Mouse (Mus musculus) olfactory bulb, adult 2 months (tissue): Measurements from ENCODE around the gene Kdsr. TPM values are rescaled to one million over a fixed set of nuclear protein-coding genes. Genes with fewer than 3 reads are reported as not detected.

Experiments used
- H3K27ac ChIP-seq: fragments of 200-500 bp; 2 replicates; pipeline ENCODE4 v1.5.1; 2012; ENCODE audit warnings: low read depth, low read length; ENCODE audit not compliant: insufficient read depth
- H3K4me1 ChIP-seq: fragments of 200-500 bp; 2 replicates; pipeline ENCODE4 v1.6.1; 2012; ENCODE audit warnings: low read length; ENCODE audit not compliant: control insufficient read depth, insufficient read depth
- H3K4me3 ChIP-seq: fragments of 200-500 bp; 2 replicates; pipeline ENCODE4 v1.5.1; 2012; ENCODE audit warnings: mild to moderate bottlenecking, low read depth, low read length, moderate library complexity; ENCODE audit not compliant: insufficient read depth
- CTCF ChIP-seq: fragments of 200-500 bp; IDR thresholded peaks from 2 replicates; pipeline ENCODE4 v1.5.1; 2012; ENCODE audit warnings: low read depth, mild to moderate bottlenecking, low read length, moderate library complexity; ENCODE audit not compliant: insufficient read depth
- POLR2A ChIP-seq: fragments of 200-500 bp; IDR thresholded peaks from 2 replicates; pipeline ENCODE4 v1.6.1; 2012; ENCODE audit warnings: mild to moderate bottlenecking, low read depth, low read length, moderate library complexity; ENCODE audit not compliant: insufficient read depth
- WGBS: fragments of 180-500 bp; shearing (Covaris S2); methylation state at CpG from one replicate; pipeline ENCODE4 v1.1.7; 2018; 5-methylcytosine and 5-hydroxymethylcytosine counted together
- polyA plus RNA-seq: library from polyadenylated mRNA; stranded (reverse); fragments of >200 nt; gene quantifications from 2 replicates; pipeline ENCODE4 v1.2.4, GENCODE M21; 2012; ENCODE audit warnings: low replicate concordance; ENCODE audit not compliant: missing spikeins, insufficient read depth, insufficient read length

Kdsr gene
- polyA plus RNA-seq, 1 experiment: not detected

- 22% methylated on average over 7 of the region's 7 CpGs for WGBS
- H3K4me3 ChIP-seq: no peak overlapping the region
- H3K27ac ChIP-seq: no peak overlapping the region
- TF ChIP-seq CTCF (peak; percentile 44; the same call in 1 of the 2 replicates), POLR2A (no peak)
- H3K4me1 ChIP-seq: peaks cover 5% of the 10 kb centered on the region
Measured at GRCm38 (mm10) chr1:106717071-106717601, 42.4 kb downstream of the Kdsr start.

DNA sequence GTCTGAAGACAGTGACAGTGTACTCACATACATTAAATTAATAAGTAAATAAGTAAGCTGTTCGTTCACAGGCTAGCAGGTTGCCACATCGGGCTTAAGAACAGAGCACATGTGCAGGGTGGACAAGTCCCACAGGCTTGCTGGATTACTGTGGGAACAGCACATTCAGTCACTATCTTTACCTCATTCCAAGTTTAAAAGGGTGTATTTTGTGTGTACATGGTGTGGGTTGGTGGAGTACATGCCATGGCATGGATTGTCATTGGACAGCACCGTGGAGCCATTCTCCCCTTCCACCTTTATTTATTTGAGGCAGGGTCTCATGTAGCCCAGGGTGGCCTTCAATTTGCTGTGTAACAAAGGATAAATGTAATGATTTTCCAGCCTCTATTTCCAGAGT is 43.4 kb downstream of the Kdsr start:
- 87% methylated on average over 3 of the region's 3 CpGs for WGBS
- no peak overlapping the region for H3K27ac ChIP-seq
- no peak for TF ChIP-seq CTCF
- TF ChIP-seq POLR2A: no peak
- no peak overlapping the region for H3K4me3 ChIP-seq
- peaks cover 7% of the 10 kb centered on the region for H3K4me1 ChIP-seq

DNA sequence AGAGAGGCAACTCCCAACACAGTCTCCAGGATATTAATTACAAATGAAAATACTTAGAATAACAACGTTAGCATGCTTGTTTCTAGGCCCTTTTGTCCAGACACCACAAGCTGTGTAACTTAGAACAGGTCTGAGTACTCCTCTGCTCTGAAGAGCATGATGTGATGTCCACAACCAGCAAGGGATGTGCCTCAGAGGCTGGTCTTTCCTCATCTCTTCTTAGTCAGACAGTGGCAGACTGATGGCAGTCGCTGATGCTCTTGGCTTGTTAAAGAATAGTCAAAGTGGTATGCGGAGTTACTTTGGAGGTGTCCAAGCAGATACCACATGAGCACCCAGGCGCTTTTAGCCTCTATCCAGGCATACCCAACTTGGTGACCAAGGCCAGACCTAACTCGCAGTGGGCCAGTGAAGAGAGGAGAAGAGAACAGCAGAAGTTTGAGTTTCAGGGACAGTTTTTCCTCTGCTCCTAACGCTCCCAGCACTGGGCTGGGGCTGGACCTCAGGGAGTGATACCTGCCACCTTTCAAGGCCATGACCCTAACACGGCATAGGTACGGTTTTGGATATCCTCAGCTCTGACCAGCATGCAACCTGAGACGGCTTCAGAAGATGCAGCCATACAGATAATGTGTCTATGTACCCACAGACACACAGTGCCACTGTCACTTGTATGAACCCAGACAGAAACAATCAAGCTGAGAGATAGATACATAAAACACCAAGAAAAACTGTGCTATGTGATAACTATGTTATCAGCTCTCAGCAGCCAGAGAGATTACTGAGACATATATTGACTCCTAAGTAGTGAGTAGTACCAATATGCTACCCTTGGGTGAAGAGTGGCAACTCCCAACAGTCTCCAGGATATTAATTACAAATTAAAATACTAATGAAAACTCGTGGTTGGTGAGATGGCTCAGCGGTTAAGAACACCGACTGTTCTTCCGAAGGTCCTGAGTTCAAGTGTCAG is 44.1 kb downstream of the Kdsr start:
- 90% methylated on average over 13 of the region's 13 CpGs for WGBS
- H3K27ac ChIP-seq: no peak overlapping the region

GRCm38 (mm10) chr1:106714530-106714981 is 45.0 kb downstream of the Kdsr start:
- Histone ChIP-seq H3K4me1 (peaks cover 7% of the 10 kb centered on the region), H3K27ac (no peak overlapping the region; the same call in 1 of the 2 replicates), H3K4me3 (peak overlapping the region; percentile 82)
- WGBS: 3% methylated on average over 20 of the region's 21 CpGs
- TF ChIP-seq POLR2A (no peak), CTCF (no peak)

More for the DNA sequence above, 44.1 kb downstream of the Kdsr start:
- TF ChIP-seq POLR2A: no peak
- no peak for TF ChIP-seq CTCF
- peaks cover 7% of the 10 kb centered on the region for H3K4me1 ChIP-seq
- H3K4me3 ChIP-seq: no peak overlapping the region

DNA sequence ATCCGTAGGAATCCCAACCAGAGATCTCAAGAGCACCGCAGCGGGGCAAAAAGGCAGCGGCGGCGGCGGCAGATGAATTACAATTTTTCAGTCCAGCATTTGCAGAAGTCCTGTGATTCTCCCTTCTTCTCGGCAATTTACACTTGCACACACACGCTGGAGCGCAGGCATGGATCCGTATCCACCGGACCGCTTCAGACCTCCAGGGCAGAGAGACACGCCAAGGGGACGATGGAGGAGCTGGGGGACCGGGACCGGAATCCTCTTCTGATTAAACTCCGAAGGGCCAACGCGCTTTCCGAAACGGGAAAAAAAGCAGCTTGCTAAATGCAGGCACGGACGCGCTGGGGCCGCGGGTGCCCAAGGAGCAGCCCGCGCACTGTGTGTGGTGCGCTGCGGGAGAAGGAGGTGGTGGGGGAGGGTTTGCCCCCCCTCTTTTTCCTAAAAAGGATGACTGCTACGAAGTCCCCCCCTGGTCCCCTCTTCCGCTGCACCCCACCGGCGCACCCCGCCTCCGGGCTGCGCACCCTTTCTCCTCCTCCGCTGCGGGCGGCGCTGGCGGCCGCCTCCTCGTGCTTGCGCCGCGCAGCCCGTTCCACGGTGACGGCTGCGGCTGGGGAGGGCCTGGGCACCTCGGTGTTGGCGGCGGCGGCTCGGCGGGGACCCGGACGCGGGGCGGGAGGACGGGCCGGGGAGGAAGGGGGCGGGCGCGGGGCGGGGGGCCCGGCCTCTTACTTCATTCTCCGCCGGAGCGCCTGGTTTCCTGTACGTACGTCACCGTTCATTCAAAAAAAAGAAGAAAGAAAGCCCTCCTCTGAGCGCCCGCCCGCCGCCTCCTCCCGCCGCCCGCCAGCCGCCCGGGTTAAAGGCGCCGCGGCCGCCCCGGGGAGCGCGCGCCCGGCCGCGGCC is 45.7 kb downstream of the Kdsr start, which contains the start of gene Bcl2:
Gene Bcl2 (minus strand): TSS at position 654 of the 909 bp plus-strand sequence.
- WGBS: under 1% methylated on average over 92 of the region's 95 CpGs
- no peak for TF ChIP-seq CTCF
- TF ChIP-seq POLR2A: peak; percentile 28; the same call in 1 of the 2 replicates
- Histone ChIP-seq H3K4me3 (peak within 1 kb of the TSS; percentile 82), H3K27ac (peak within 1 kb of the TSS; percentile 59; the same call in 1 of the 2 replicates), H3K4me1 (peaks cover 7% of the 10 kb centered on the region)

DNA sequence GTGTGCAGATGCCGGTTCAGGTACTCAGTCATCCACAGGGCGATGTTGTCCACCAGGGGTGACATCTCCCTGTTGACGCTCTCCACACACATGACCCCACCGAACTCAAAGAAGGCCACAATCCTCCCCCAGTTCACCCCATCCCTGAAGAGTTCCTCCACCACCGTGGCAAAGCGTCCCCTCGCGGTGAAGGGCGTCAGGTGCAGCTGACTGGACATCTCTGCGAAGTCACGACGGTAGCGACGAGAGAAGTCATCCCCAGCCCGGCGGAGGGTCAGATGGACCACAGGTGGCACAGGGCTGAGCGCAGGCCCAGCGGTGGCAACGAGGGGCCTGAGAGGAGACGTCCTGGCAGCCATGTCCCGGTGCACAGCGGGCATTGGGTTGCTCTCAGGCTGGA is 47.2 kb downstream of the Kdsr start:
- Histone ChIP-seq H3K27ac (no peak overlapping the region), H3K4me1 (peaks cover 9% of the 10 kb centered on the region), H3K4me3 (peak overlapping the region; percentile 41)
- WGBS: 9% methylated on average over 22 of the region's 22 CpGs
- TF ChIP-seq POLR2A (no peak), CTCF (peak; percentile 52; the same call in 1 of the 2 replicates)

- no peak overlapping the region for H3K27ac ChIP-seq
- peak overlapping the region; percentile 41 for H3K4me3 ChIP-seq
- H3K4me1 ChIP-seq: peaks cover 9% of the 10 kb centered on the region
- 58% methylated on average over 12 of the region's 12 CpGs for WGBS
- TF ChIP-seq CTCF (no peak), POLR2A (no peak)
Measured at GRCm38 (mm10) chr1:106711356-106712125, 48.0 kb downstream of the Kdsr start.

DNA sequence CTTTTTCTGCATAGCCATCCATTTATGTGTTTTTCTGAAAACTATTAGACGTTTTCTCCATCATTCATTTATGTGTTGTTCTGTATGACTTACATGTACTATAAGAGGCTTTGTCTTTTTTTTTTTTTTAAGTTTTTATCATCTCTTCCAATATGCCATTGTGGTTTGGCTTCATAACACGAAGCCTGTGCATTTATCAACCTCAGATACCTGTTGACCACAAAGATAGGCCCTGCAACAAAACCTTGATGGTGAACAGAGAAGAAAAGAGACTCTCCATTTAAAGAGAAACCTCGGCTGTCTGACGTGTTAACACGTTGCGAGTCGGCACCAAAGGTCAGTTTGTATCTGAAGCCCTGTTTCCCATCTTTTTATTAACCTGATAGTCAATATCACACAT is 49.3 kb downstream of the Kdsr start:
- Histone ChIP-seq H3K4me3 (no peak overlapping the region), H3K4me1 (peaks cover 9% of the 10 kb centered on the region), H3K27ac (no peak overlapping the region)
- WGBS: 88% methylated on average over 7 of the region's 7 CpGs
- TF ChIP-seq POLR2A: no peak
- TF ChIP-seq CTCF: no peak
